Mouse (Mus musculus) ES-Bruce4 (cell line): Measurements from ENCODE around the gene Nxpe3. TPM values are rescaled to one million over a fixed set of nuclear protein-coding genes. Genes with fewer than 3 reads are reported as not detected.
"Not testable (repeated sequence)": the region's sequence is repeated elsewhere in the genome, so short reads cannot be mapped to it uniquely, and the experiment has no call there.

Experiments used
- H3K27ac ChIP-seq: 2 replicates; pipeline ENCODE4 v1.5.1; 2012; ENCODE audit warnings: low read length, inconsistent platforms; ENCODE audit not compliant: insufficient read depth
- H3K27me3 ChIP-seq: 2 replicates; pipeline ENCODE4 v1.6.1; 2012; ENCODE audit warnings: mild to moderate bottlenecking, low read length, inconsistent platforms; ENCODE audit not compliant: control insufficient read depth, poor library complexity, insufficient read depth, severe bottlenecking
- H3K36me3 ChIP-seq: 2 replicates; pipeline ENCODE4 v1.6.1; 2012; ENCODE audit warnings: inconsistent platforms, mild to moderate bottlenecking, low read length, moderate library complexity; ENCODE audit not compliant: control insufficient read depth, poor library complexity, insufficient read depth, severe bottlenecking
- H3K4me1 ChIP-seq: one replicate; pipeline ENCODE4 v1.8.1; 2011; ENCODE audit warnings: low read length; ENCODE audit not compliant: control insufficient read depth, insufficient read depth
- H3K4me3 ChIP-seq: 2 replicates; pipeline ENCODE4 v1.5.1; 2011; ENCODE audit warnings: low read depth, mild to moderate bottlenecking, low read length
- H3K9ac ChIP-seq: 2 replicates; pipeline ENCODE4 v1.6.1; 2012; ENCODE audit warnings: low read depth, mild to moderate bottlenecking, inconsistent platforms; ENCODE audit not compliant: poor library complexity, severe bottlenecking
- H3K9me3 ChIP-seq: replicated peaks from 2 replicates; pipeline ENCODE4 v1.6.1; 2012; ENCODE audit warnings: mild to moderate bottlenecking, low read length, inconsistent platforms; ENCODE audit not compliant: control insufficient read depth, poor library complexity, insufficient read depth, severe bottlenecking
- CTCF ChIP-seq: IDR thresholded peaks from one replicate; pipeline ENCODE4 v1.8.1; 2011; ENCODE audit warnings: low read depth, low read length
- EP300 ChIP-seq: IDR thresholded peaks from 2 replicates; pipeline ENCODE4 v1.6.1; 2011; ENCODE audit warnings: low read depth, low read length; ENCODE audit not compliant: insufficient read depth
- POLR2A ChIP-seq: IDR thresholded peaks from one replicate; pipeline ENCODE4 v1.8.1; 2011; ENCODE audit warnings: low read length; ENCODE audit not compliant: insufficient read depth
- polyA plus RNA-seq: library from polyadenylated mRNA; stranded (reverse); fragments of >200 nt; gene quantifications from 2 replicates; pipeline ENCODE4 v1.2.4, GENCODE M21; 2011; ENCODE audit warnings: low read depth; ENCODE audit not compliant: missing spikeins, insufficient read depth, insufficient read length

Nxpe3 gene
- polyA plus RNA-seq, 1 experiment, result 4.3 TPM

GRCm38 (mm10) chr16:55887814-55888583, 7.1 kb downstream of the Nxpe3 start:
- H3K36me3 ChIP-seq, result peaks cover 2% of the 10 kb centered on the region
- peaks cover 2% of the 10 kb centered on the region for H3K4me1 ChIP-seq
- peak overlapping the region; percentile 75 for H3K27ac ChIP-seq
- H3K9ac ChIP-seq, result no peak overlapping the region
- no peaks in the 10 kb centered on the region for H3K9me3 ChIP-seq
- H3K4me3 ChIP-seq, result no peak overlapping the region
- TF ChIP-seq CTCF (peak; percentile 55), POLR2A (no peak)
- H3K27me3 ChIP-seq, result no peaks in the 10 kb centered on the region

DNA sequence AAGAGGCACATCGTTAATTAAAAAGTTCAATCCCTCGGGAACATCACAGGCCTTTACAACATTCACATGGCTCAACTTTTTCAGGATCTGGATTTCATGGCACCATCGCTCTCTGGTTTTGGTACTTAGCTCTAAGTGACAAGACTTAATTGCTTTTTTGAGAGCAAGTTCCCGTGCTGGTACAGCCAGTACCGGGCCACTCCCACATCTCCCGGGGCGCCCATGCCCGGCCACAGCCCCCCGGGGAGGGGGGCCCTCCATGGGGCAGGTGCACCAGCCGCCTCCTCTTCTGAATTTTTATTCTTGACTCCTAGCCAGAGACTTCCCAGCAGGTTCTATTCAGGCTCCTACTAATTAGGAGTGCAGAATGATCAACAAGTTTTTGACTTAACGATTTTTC, 10.8 kb downstream of the Nxpe3 start:
- H3K27ac ChIP-seq, result no peak overlapping the region
- TF ChIP-seq POLR2A (no peak), EP300 (no peak), CTCF (no peak)
- no peak overlapping the region for H3K9ac ChIP-seq
- peaks cover 2% of the 10 kb centered on the region for H3K4me1 ChIP-seq
- H3K27me3 ChIP-seq, result no peaks in the 10 kb centered on the region
- no peaks in the 10 kb centered on the region; the same call in none of the 2 replicates for H3K36me3 ChIP-seq
- H3K9me3 ChIP-seq, result no peaks in the 10 kb centered on the region
- H3K4me3 ChIP-seq, result no peak overlapping the region

- H3K4me3 ChIP-seq, result no peak overlapping the region
- TF ChIP-seq EP300, result no peak
- no peak for TF ChIP-seq CTCF
- TF ChIP-seq POLR2A, result no peak
- H3K9me3 ChIP-seq, result no peaks in the 10 kb centered on the region
- no peaks in the 10 kb centered on the region for H3K4me1 ChIP-seq
- H3K9ac ChIP-seq, result no peak overlapping the region
- H3K27ac ChIP-seq, result no peak overlapping the region
- no peaks in the 10 kb centered on the region for H3K36me3 ChIP-seq
- no peaks in the 10 kb centered on the region for H3K27me3 ChIP-seq
These were observed 19.1 kb downstream of the Nxpe3 start for GRCm38 (mm10) chr16:55876025-55876424.

GRCm38 (mm10) chr16:55863832-55864231, 31.3 kb downstream of the Nxpe3 start:
- Histone ChIP-seq H3K9me3 (no peaks in the 10 kb centered on the region), H3K9ac (no peak overlapping the region), H3K27ac (no peak overlapping the region), H3K4me1 (no peaks in the 10 kb centered on the region), H3K36me3 (no peaks in the 10 kb centered on the region), H3K27me3 (no peaks in the 10 kb centered on the region), H3K4me3 (no peak overlapping the region)
- TF ChIP-seq POLR2A, result no peak
- no peak for TF ChIP-seq EP300
- no peak for TF ChIP-seq CTCF

DNA sequence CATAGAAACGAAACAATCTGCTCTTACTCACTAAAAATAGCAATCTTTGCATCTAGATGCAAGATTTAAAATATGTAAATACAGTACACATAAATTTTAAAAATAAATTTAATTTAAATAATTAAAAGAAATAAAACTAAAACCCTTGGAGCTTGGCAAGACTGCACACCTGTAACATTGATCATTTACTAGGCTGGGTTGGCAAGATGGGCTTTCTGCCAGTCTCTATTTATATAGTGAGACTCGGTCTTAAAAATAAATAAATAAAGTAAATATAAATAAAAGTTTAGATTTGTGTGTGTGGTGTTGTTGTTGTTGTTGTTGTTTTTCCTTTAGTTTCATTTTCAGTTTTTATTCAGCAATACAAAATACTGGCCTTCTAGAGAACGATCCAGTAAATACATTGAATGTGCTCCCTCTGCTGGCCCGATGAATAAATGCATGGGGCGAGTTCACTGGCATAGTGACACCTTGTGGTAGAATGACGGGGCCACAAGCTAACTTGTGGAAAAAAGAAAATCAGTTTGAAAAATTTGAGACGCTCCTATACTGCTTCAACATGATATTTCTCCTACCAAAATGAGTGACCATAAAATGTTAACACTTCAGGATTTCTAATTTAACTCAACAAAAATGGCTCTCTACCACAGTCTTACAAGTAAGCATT, 31.8 kb downstream of the Nxpe3 start:
- H3K27me3 ChIP-seq, result no peaks in the 10 kb centered on the region
- H3K27ac ChIP-seq, result no peak overlapping the region
- no peaks in the 10 kb centered on the region for H3K9me3 ChIP-seq
- H3K9ac ChIP-seq, result no peak overlapping the region
- H3K36me3 ChIP-seq, result no peaks in the 10 kb centered on the region
- H3K4me3 ChIP-seq, result no peak overlapping the region
- H3K4me1 ChIP-seq, result no peaks in the 10 kb centered on the region
- TF ChIP-seq CTCF (peak; percentile 87), POLR2A (no peak)

GRCm38 (mm10) chr16:55861104-55861503, 34.0 kb downstream of the Nxpe3 start:
- TF ChIP-seq EP300, result no peak
- no peak for TF ChIP-seq CTCF
- no peak for TF ChIP-seq POLR2A
- H3K9ac ChIP-seq, result no peak overlapping the region
- no peaks in the 10 kb centered on the region for H3K27me3 ChIP-seq

GRCm38 (mm10) chr16:55859421-55859820, 35.7 kb downstream of the Nxpe3 start:
- not testable (repeated sequence) for H3K9ac ChIP-seq, H3K36me3 ChIP-seq, H3K4me1 ChIP-seq, H3K4me3 ChIP-seq, H3K9me3 ChIP-seq, H3K27ac ChIP-seq, H3K27me3 ChIP-seq

More at GRCm38 (mm10) chr16:55861104-55861503, 34.0 kb downstream of the Nxpe3 start:
- H3K36me3 ChIP-seq, result no peaks in the 10 kb centered on the region
- no peak overlapping the region for H3K4me3 ChIP-seq
- H3K4me1 ChIP-seq, result no peaks in the 10 kb centered on the region
- no peaks in the 10 kb centered on the region for H3K9me3 ChIP-seq
- H3K27ac ChIP-seq, result no peak overlapping the region
